Mouse (Mus musculus): ENCODE data around the gene Dnajb7. TPM values are rescaled to one million over a fixed set of nuclear protein-coding genes. Genes with fewer than 3 reads are reported as not detected.

Dnajb7 gene
- total and polyA plus RNA-seq, 2 experiments from 2014 or later, result 0.18 TPM; not detected in 1

- WGBS, result under 1% methylated on average over 30 of the region's 30 CpGs
Observed at GRCm38 (mm10) chr15:81360345-81361021, 47.6 kb downstream of the Dnajb7 start, which contains the start of gene Slc25a17. Slc25a17 (minus strand) TSS chr15:81360812.

DNA sequence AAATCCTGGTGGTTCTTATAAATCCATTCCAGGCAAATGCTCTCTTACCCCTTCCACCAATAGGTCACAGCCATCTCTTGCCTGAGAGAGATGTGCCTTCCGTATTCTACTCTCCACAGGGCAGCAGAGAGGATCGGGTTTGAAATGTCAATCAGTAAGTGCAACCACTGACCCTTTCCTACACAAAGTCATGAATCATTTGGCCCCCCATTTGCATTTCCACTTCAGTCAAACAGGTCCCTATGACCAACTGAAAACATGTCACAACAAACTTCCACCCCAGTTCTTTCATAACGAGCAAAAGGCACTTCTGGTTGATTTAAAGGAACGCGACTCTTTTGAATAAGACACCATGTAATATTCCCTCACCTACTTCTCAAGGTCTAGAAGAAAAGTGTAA, 48.7 kb downstream of the Dnajb7 start:
- no peak for TF ChIP-seq CTCF (IDR thresholded peaks at IDR 0.05; ENCODE audit: low read depth)
- Histone ChIP-seq H3K36me3 (ENCODE audit: insufficient read depth) (peaks cover 15% of the 10 kb centered on the region), H3K27ac (ENCODE audit: low read depth, low read length) (no peak overlapping the region), H3K4me1 (ENCODE audit: insufficient read depth) (0 out of 2 replicates have a peak, but pooled peaks cover 12% of the 10 kb centered on the region), H3K4me3 (ENCODE audit: low read depth, low read length) (no peak overlapping the region), H3K9me3 (ENCODE audit: low read length) (no peaks in the 10 kb centered on the region), H3K27me3 (ENCODE audit: insufficient read depth, low read length) (no peaks in the 10 kb centered on the region), H3K4me2 (ENCODE audit: low read depth) (no peak overlapping the region; the same call in 1 of the 2 replicates), H3K9ac (no peak overlapping the region)
- no peak for ATAC-seq
- WGBS, result 79% methylated on average over 5 of the region's 5 CpGs
- DNase-seq, result no peak

More at GRCm38 (mm10) chr15:81360345-81361021, 47.6 kb downstream of the Dnajb7 start, which contains the start of gene Slc25a17:
- Histone ChIP-seq H3K9ac (peak within 1 kb of the TSS; percentile 48), H3K4me1 (ENCODE audit: insufficient read depth) (0 out of 2 replicates have a peak, but pooled peaks cover 12% of the 10 kb centered on the region), H3K27ac (ENCODE audit: low read depth, low read length) (peak within 1 kb of the TSS; percentile 54), H3K4me2 (ENCODE audit: low read depth) (peak within 1 kb of the TSS; percentile 81), H3K9me3 (ENCODE audit: low read length) (no peaks in the 10 kb centered on the region), H3K4me3 (ENCODE audit: low read depth, low read length) (peak within 1 kb of the TSS; percentile 50), H3K36me3 (ENCODE audit: insufficient read depth) (peaks cover 21% of the 10 kb centered on the region), H3K27me3 (ENCODE audit: insufficient read depth, low read length) (no peaks in the 10 kb centered on the region)
- peak; percentile 94 for DNase-seq
- peak; percentile 100 for ATAC-seq
- no peak for TF ChIP-seq CTCF (IDR thresholded peaks at IDR 0.05; ENCODE audit: low read depth)

DNA sequence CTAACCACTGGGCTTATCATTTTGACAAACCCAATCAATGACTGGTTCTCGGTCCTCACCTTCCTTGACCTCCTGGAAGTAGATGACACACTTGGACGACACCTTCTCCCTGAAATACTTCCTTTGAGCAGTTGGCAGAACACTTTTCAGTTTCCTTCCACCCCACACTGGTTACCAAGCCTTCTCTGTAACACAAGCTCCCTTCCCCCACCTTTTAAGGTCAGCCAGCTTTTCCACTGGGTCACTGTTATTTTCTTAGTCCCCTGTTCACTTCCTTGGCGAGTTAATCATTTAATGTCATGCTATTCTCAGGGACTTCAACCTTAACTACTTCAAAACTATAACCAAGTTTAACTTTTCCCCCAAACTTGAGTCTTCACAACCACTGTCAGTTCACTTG, 49.2 kb downstream of the Dnajb7 start:
- H3K9me3 ChIP-seq (ENCODE audit: low read length), result no peaks in the 10 kb centered on the region
- H3K4me1 ChIP-seq (ENCODE audit: insufficient read depth), result 0 out of 2 replicates have a peak, but pooled peaks cover 12% of the 10 kb centered on the region
- no peak overlapping the region for H3K4me3 ChIP-seq (ENCODE audit: low read depth, low read length)
- no peak for TF ChIP-seq CTCF (IDR thresholded peaks at IDR 0.05; ENCODE audit: low read depth)
- ATAC-seq (no peak), DNase-seq (no peak)
- no peak overlapping the region for H3K9ac ChIP-seq
- no peak overlapping the region for H3K27ac ChIP-seq (ENCODE audit: low read depth, low read length)
- H3K36me3 ChIP-seq (ENCODE audit: insufficient read depth), result peaks cover 11% of the 10 kb centered on the region; the same call in 1 of the 2 replicates
- no peak overlapping the region for H3K4me2 ChIP-seq (ENCODE audit: low read depth)
- H3K27me3 ChIP-seq (ENCODE audit: insufficient read depth, low read length), result no peaks in the 10 kb centered on the region
- 92% methylated on average over 3 of the region's 3 CpGs for WGBS

GRCm38 (mm10) chr15:81356946-81357345, 51.2 kb downstream of the Dnajb7 start:
- WGBS, result 34% methylated on average over 5 of the region's 5 CpGs
- Histone ChIP-seq H3K4me1 (ENCODE audit: insufficient read depth) (0 out of 2 replicates have a peak, but pooled peaks cover 12% of the 10 kb centered on the region), H3K4me2 (ENCODE audit: low read depth) (no peak overlapping the region), H3K27me3 (ENCODE audit: insufficient read depth, low read length) (no peaks in the 10 kb centered on the region), H3K9ac (no peak overlapping the region), H3K27ac (ENCODE audit: low read depth, low read length) (no peak overlapping the region), H3K9me3 (ENCODE audit: low read length) (no peaks in the 10 kb centered on the region), H3K4me3 (ENCODE audit: low read depth, low read length) (no peak overlapping the region), H3K36me3 (ENCODE audit: insufficient read depth) (no peaks in the 10 kb centered on the region)
- DNase-seq, result no peak
- no peak for ATAC-seq
- no peak for TF ChIP-seq CTCF (IDR thresholded peaks at IDR 0.05; ENCODE audit: low read depth)

Other genes starting within 250 kb of the Dnajb7 start
- gene Mrtfa, start 217.5 kb downstream of the Dnajb7 start, total RNA-seq (2014; rRNA removed), result 23.8 and 26.0 TPM in 2 replicates
- gene Mrtfa, start 217.5 kb downstream of the Dnajb7 start, polyA plus RNA-seq (2015; fragmentation: Nextera tagmentation; extraction: Ambion mirVana), result 15.5 and 19.6 TPM in 2 replicates
- 4.5 and 4.8 TPM in 2 replicates for gene Mchr1, start 172.8 kb downstream of the Dnajb7 start, total RNA-seq (2014; rRNA removed)
- 3.2 and 4.7 TPM in 2 replicates for gene Mchr1, start 172.8 kb downstream of the Dnajb7 start, polyA plus RNA-seq (2015; fragmentation: Nextera tagmentation; extraction: Ambion mirVana)
- gene Slc25a17, start 47.5 kb downstream of the Dnajb7 start, total RNA-seq (2014; rRNA removed), result 78.8 and 80.7 TPM in 2 replicates
- 121 and 123 TPM in 2 replicates for gene Slc25a17, start 47.5 kb downstream of the Dnajb7 start, polyA plus RNA-seq (2015; fragmentation: Nextera tagmentation; extraction: Ambion mirVana)
- gene St13, start 8.2 kb downstream of the Dnajb7 start, total RNA-seq (2014; rRNA removed), result 140 and 143 TPM in 2 replicates
- gene St13, start 8.2 kb downstream of the Dnajb7 start, polyA plus RNA-seq (2015; fragmentation: Nextera tagmentation; extraction: Ambion mirVana), result 206 and 223 TPM in 2 replicates
- gene Xpnpep3, start 8.2 kb downstream of the Dnajb7 start, total RNA-seq (2014; rRNA removed), result 6.5 and 8.5 TPM in 2 replicates
- 4.3 and 7.4 TPM in 2 replicates for gene Xpnpep3, start 8.2 kb downstream of the Dnajb7 start, polyA plus RNA-seq (2015; fragmentation: Nextera tagmentation; extraction: Ambion mirVana)
- 193 and 223 TPM in 2 replicates for gene Rbx1, start 58.0 kb upstream of the Dnajb7 start, total RNA-seq (2014; rRNA removed)
- gene Rbx1, start 58.0 kb upstream of the Dnajb7 start, polyA plus RNA-seq (2015; fragmentation: Nextera tagmentation; extraction: Ambion mirVana), result 446 and 469 TPM in 2 replicates
- 42.4 and 50.1 TPM in 2 replicates for gene Ep300, start 177.1 kb upstream of the Dnajb7 start, total RNA-seq (2014; rRNA removed)
- gene Ep300, start 177.1 kb upstream of the Dnajb7 start, polyA plus RNA-seq (2015; fragmentation: Nextera tagmentation; extraction: Ambion mirVana), result 8.6 and 15.6 TPM in 2 replicates